Mouse (Mus musculus) liver, embryonic 13.5 days (tissue): ENCODE data around the gene Fam69b. TPM values are rescaled to one million over a fixed set of nuclear protein-coding genes. Genes with fewer than 3 reads are reported as not detected.
A peak's percentile ranks its signal among the peaks of the same experiment; 100 is the strongest.

Experiments
- ATAC-seq: fragments of 200-750 bp; cut with Nextera tagmentation; 2 replicates; pipeline ENCODE4 v1.8.0; 2017; ENCODE audit warnings: low read depth, mild to moderate bottlenecking, moderate number of reproducible peaks, moderate library complexity
- DNase-seq: peaks from one replicate; pipeline ENCODE4 v3.0.0; 2022
- H3K27ac ChIP-seq: fragments of 300-500 bp; sonication (generic); 2 replicates; pipeline ENCODE4 v1.5.1; 2015; ENCODE audit warnings: moderate library complexity, mild to moderate bottlenecking, inconsistent platforms
- H3K27me3 ChIP-seq: fragments of 300-500 bp; sonication (generic); 2 replicates; pipeline ENCODE4 v1.6.1; 2015; ENCODE audit warnings: mild to moderate bottlenecking, inconsistent platforms
- H3K36me3 ChIP-seq: fragments of 300-500 bp; sonication (generic); 2 replicates; pipeline ENCODE4 v1.6.1; 2015; ENCODE audit warnings: mild to moderate bottlenecking, inconsistent platforms
- H3K4me1 ChIP-seq: fragments of 300-500 bp; sonication (generic); replicated peaks from 2 replicates; pipeline ENCODE4 v1.6.1; 2015; ENCODE audit warnings: inconsistent platforms
- H3K4me2 ChIP-seq: fragments of 300-500 bp; sonication (generic); 2 replicates; pipeline ENCODE4 v1.6.1; 2015; ENCODE audit warnings: inconsistent platforms, mild to moderate bottlenecking, moderate library complexity
- H3K4me3 ChIP-seq: fragments of 300-500 bp; sonication (generic); replicated peaks from 2 replicates; pipeline ENCODE4 v1.5.1; 2015; ENCODE audit warnings: mild to moderate bottlenecking, inconsistent platforms
- H3K9ac ChIP-seq: fragments of 300-500 bp; sonication (generic); 2 replicates; pipeline ENCODE4 v1.6.1; 2015; ENCODE audit warnings: mild to moderate bottlenecking, inconsistent platforms
- H3K9me3 ChIP-seq: fragments of 300-500 bp; sonication (generic); replicated peaks from 2 replicates; pipeline ENCODE4 v1.6.1; 2016; ENCODE audit warnings: inconsistent platforms
- WGBS: fragments of 180-500 bp; shearing (Covaris S2); methylation state at CpG from one replicate; pipeline ENCODE4 v1.1.7; 2015; ENCODE audit not compliant: insufficient replicate concordance; 5-methylcytosine and 5-hydroxymethylcytosine counted together
- polyA plus RNA-seq: library from polyadenylated mRNA; unstranded; fragments of >200 nt; fragmentation: Nextera tagmentation; extraction: Ambion mirVana; gene quantifications from 2 replicates; pipeline ENCODE4 v1.2.1, GENCODE M21; 2015

Gene Fam69b
- polyA plus RNA-seq, 1 experiment from 2014 or later, result 2.1 TPM

GRCm38 (mm10) chr2:26590282-26590681 is 38.0 kb upstream of the Fam69b start:
- no peaks in the 10 kb centered on the region for H3K9me3 ChIP-seq
- no peak overlapping the region for H3K4me2 ChIP-seq
- H3K4me3 ChIP-seq, result no peak overlapping the region
- ATAC-seq (no peak), DNase-seq (no peak)
- H3K9ac ChIP-seq, result no peak overlapping the region
- peaks cover 32% of the 10 kb centered on the region for H3K36me3 ChIP-seq
- peaks cover 4% of the 10 kb centered on the region; the same call in 1 of the 2 replicates for H3K27me3 ChIP-seq
- WGBS, result 91% methylated on average over 7 of the region's 7 CpGs
- H3K4me1 ChIP-seq, result peaks cover 50% of the 10 kb centered on the region
- no peak overlapping the region for H3K27ac ChIP-seq

- Histone ChIP-seq H3K27ac (no peak overlapping the region), H3K4me2 (no peak overlapping the region), H3K9me3 (no peaks in the 10 kb centered on the region), H3K4me3 (no peak overlapping the region), H3K36me3 (peaks cover 32% of the 10 kb centered on the region), H3K9ac (no peak overlapping the region), H3K4me1 (peaks cover 51% of the 10 kb centered on the region), H3K27me3 (no peaks in the 10 kb centered on the region)
- no peak for DNase-seq
- 90% methylated on average over 7 of the region's 7 CpGs for WGBS
- no peak for ATAC-seq
These were observed 37.3 kb upstream of the Fam69b start for GRCm38 (mm10) chr2:26590962-26591361.

- Histone ChIP-seq H3K27ac (no peak overlapping the region), H3K4me2 (no peak overlapping the region), H3K4me3 (no peak overlapping the region), H3K36me3 (peaks cover 32% of the 10 kb centered on the region), H3K27me3 (no peaks in the 10 kb centered on the region), H3K9me3 (no peaks in the 10 kb centered on the region), H3K4me1 (peaks cover 48% of the 10 kb centered on the region), H3K9ac (no peak overlapping the region)
- WGBS, result 77% methylated on average over 12 of the region's 12 CpGs
- ATAC-seq (no peak), DNase-seq (no peak)
These were observed 36.8 kb upstream of the Fam69b start for GRCm38 (mm10) chr2:26591416-26591815.

- no peak for DNase-seq
- no peak overlapping the region for H3K4me3 ChIP-seq
- no peaks in the 10 kb centered on the region for H3K27me3 ChIP-seq
- peaks cover 36% of the 10 kb centered on the region for H3K36me3 ChIP-seq
- H3K4me1 ChIP-seq, result peaks cover 39% of the 10 kb centered on the region
- no peak overlapping the region for H3K27ac ChIP-seq
- 54% methylated on average over 9 of the region's 9 CpGs for WGBS
- no peak overlapping the region for H3K9ac ChIP-seq
- peak; percentile 9; the same call in 1 of the 2 replicates for ATAC-seq
- H3K4me2 ChIP-seq, result no peak overlapping the region
- no peaks in the 10 kb centered on the region for H3K9me3 ChIP-seq
These were observed 34.8 kb upstream of the Fam69b start for GRCm38 (mm10) chr2:26593211-26594021.

GRCm38 (mm10) chr2:26594022-26594346 is 34.3 kb upstream of the Fam69b start:
- no peak overlapping the region for H3K4me3 ChIP-seq
- H3K4me1 ChIP-seq, result peaks cover 36% of the 10 kb centered on the region
- ATAC-seq, result peak; percentile 51
- peak; percentile 51 for DNase-seq
- no peak overlapping the region for H3K9ac ChIP-seq
- 42% methylated on average over 9 of the region's 9 CpGs for WGBS
- no peaks in the 10 kb centered on the region for H3K9me3 ChIP-seq
- no peak overlapping the region for H3K4me2 ChIP-seq
- H3K27me3 ChIP-seq, result no peaks in the 10 kb centered on the region
- peaks cover 36% of the 10 kb centered on the region for H3K36me3 ChIP-seq
- no peak overlapping the region for H3K27ac ChIP-seq

- peak; percentile 31; the same call in 1 of the 2 replicates for ATAC-seq
- peak overlapping the region; percentile 41 for H3K27ac ChIP-seq
- DNase-seq, result no peak
- no peak overlapping the region for H3K4me2 ChIP-seq
- H3K27me3 ChIP-seq, result no peaks in the 10 kb centered on the region
- no peak overlapping the region for H3K9ac ChIP-seq
- H3K4me3 ChIP-seq, result no peak overlapping the region
- no peaks in the 10 kb centered on the region for H3K9me3 ChIP-seq
- peaks cover 36% of the 10 kb centered on the region for H3K36me3 ChIP-seq
- 69% methylated on average over 7 of the region's 7 CpGs for WGBS
- H3K4me1 ChIP-seq, result peaks cover 36% of the 10 kb centered on the region
These were observed 33.8 kb upstream of the Fam69b start for GRCm38 (mm10) chr2:26594461-26594933.

GRCm38 (mm10) chr2:26594934-26595724 is 33.1 kb upstream of the Fam69b start:
- Histone ChIP-seq H3K4me1 (peaks cover 43% of the 10 kb centered on the region), H3K36me3 (peaks cover 36% of the 10 kb centered on the region), H3K9ac (no peak overlapping the region), H3K27ac (peak overlapping the region; percentile 41), H3K4me3 (no peak overlapping the region), H3K9me3 (no peaks in the 10 kb centered on the region), H3K27me3 (no peaks in the 10 kb centered on the region), H3K4me2 (no peak overlapping the region)
- peak; percentile 45 for ATAC-seq
- no peak for DNase-seq
- WGBS, result 52% methylated on average over 6 of the region's 6 CpGs

- ATAC-seq, result no peak
- no peak overlapping the region for H3K4me2 ChIP-seq
- WGBS, result 67% methylated on average over 11 of the region's 11 CpGs
These were observed 32.4 kb upstream of the Fam69b start for GRCm38 (mm10) chr2:26595725-26596435.

GRCm38 (mm10) chr2:26596898-26597297 is 31.4 kb upstream of the Fam69b start:
- no peak for ATAC-seq
- H3K27ac ChIP-seq, result no peak overlapping the region

More at GRCm38 (mm10) chr2:26595725-26596435, 32.4 kb upstream of the Fam69b start:
- Histone ChIP-seq H3K27ac (peak overlapping the region; percentile 15; the same call in 1 of the 2 replicates), H3K9me3 (no peaks in the 10 kb centered on the region), H3K4me3 (no peak overlapping the region), H3K9ac (no peak overlapping the region), H3K36me3 (peaks cover 34% of the 10 kb centered on the region), H3K4me1 (peaks cover 50% of the 10 kb centered on the region), H3K27me3 (no peaks in the 10 kb centered on the region)
- DNase-seq, result no peak

GRCm38 (mm10) chr2:26597810-26598209 is 30.4 kb upstream of the Fam69b start:
- Histone ChIP-seq H3K4me3 (no peak overlapping the region), H3K9me3 (no peaks in the 10 kb centered on the region), H3K27me3 (peaks cover under 1% of the 10 kb centered on the region), H3K36me3 (peaks cover 14% of the 10 kb centered on the region), H3K9ac (no peak overlapping the region), H3K4me1 (peaks cover 66% of the 10 kb centered on the region), H3K4me2 (no peak overlapping the region), H3K27ac (no peak overlapping the region)
- ATAC-seq (no peak), DNase-seq (no peak)
- 67% methylated on average over 2 of the region's 2 CpGs for WGBS

More at GRCm38 (mm10) chr2:26596898-26597297, 31.4 kb upstream of the Fam69b start:
- no peak for DNase-seq
- no peaks in the 10 kb centered on the region for H3K27me3 ChIP-seq
- H3K4me1 ChIP-seq, result peaks cover 57% of the 10 kb centered on the region
- H3K9ac ChIP-seq, result no peak overlapping the region
- 77% methylated on average over 3 of the region's 3 CpGs for WGBS
- H3K4me2 ChIP-seq, result no peak overlapping the region
- H3K36me3 ChIP-seq, result peaks cover 23% of the 10 kb centered on the region
- no peak overlapping the region for H3K4me3 ChIP-seq
- H3K9me3 ChIP-seq, result no peaks in the 10 kb centered on the region

GRCm38 (mm10) chr2:26598462-26598861 is 29.8 kb upstream of the Fam69b start:
- no peak for DNase-seq
- H3K4me2 ChIP-seq, result no peak overlapping the region
- H3K9me3 ChIP-seq, result no peaks in the 10 kb centered on the region
- H3K36me3 ChIP-seq, result 0 out of 2 replicates have a peak, but pooled peaks cover 8% of the 10 kb centered on the region
- H3K27ac ChIP-seq, result no peak overlapping the region
- H3K4me1 ChIP-seq, result peaks cover 72% of the 10 kb centered on the region
- 66% methylated on average over 3 of the region's 3 CpGs for WGBS
- H3K4me3 ChIP-seq, result no peak overlapping the region
- peaks cover 7% of the 10 kb centered on the region for H3K27me3 ChIP-seq
- no peak for ATAC-seq
- no peak overlapping the region for H3K9ac ChIP-seq
